Mouse (Mus musculus) embryonic fibroblast, embryonic 13.5 days (primary cell): ENCODE measurements at regions not wholly inside any gene's neighbourhood (a gene's known extent, or its start where the extent isn't known, plus 50 kb on each side); places are given as distances from the start of the nearest gene placed in this dataset.

ENCODE experiments used
- CTCF ChIP-seq: IDR thresholded peaks from 2 replicates; pipeline ENCODE4 v1.5.1; 2011; ENCODE audit warnings: mild to moderate bottlenecking, control low read depth, low read length, moderate library complexity, borderline replicate concordance; ENCODE audit not compliant: insufficient read depth
- POLR2A ChIP-seq: IDR thresholded peaks from 2 replicates; pipeline ENCODE4 v1.6.1; 2011; ENCODE audit warnings: low read depth, mild to moderate bottlenecking, control low read depth, low read length, moderate library complexity

- no peak for TF ChIP-seq POLR2A
- no peak for TF ChIP-seq CTCF
Observed at GRCm38 (mm10) chr17:51262946-51263345, 83.8 kb upstream of the Tbc1d5 start.
